Mouse (Mus musculus) c-Kit-positive CD71-negative TER-119-negative erythroid progenitor cells, embryonic 14.5 days (primary cell): ENCODE results near the gene Mical1.

Experiments used
- DNase-seq: peaks from one replicate; pipeline ENCODE4 v3.0.0-alpha.2; 2013; ENCODE audit warnings: low read depth

Mical1 gene

DNA sequence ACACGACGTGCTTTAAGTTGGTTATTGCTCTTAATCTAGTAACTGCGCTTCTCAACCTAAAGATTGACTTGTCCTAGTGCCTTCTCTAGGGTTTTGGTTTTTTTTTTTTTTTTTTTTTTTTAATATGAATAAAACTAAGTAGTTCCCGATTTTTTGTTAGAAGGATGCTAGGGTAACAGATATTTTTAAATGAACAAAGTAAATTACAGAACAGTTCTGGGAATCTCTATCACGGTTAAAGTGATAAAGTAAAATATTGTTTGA, 44.2 kb downstream of the Mical1 start:
- DNase-seq: no peak

DNA sequence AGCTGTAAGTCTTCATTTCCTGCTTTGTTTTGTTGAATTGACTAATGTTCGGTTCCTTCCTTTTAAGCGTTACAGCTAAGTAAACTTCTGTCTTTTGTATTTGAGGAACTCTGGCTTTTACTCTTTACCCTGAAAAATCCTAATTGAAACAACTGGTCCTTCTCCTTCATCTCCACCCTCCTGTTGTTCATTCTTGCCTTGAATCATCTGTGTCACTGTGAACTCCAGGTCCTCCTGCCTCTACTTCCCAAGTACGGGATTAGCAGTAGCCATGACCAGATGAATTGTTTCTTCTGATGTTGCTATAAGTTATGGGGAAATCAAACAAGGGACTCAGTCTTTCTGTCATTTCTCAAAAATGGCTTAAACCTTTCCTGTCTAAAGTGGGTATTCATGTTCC, 47.3 kb downstream of the Mical1 start:
- no peak for DNase-seq

DNA sequence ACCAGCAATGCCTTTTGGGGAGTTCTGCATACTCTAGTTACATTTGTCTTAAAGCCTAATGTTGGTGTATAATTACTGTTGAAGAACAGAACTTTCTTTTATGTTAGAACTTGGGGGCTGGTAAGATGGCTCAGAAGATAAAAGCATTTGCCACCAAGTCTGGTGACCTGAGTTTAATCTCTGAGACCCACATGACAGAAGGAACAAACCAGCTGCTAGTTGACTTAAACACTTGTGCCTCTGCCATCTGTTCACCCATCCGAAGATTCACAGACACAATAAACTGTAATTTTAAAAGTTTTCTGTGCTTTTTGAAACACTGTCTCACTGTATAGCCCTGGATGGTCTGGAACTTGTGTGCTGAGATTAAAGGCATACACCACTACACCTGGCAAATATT, 49.6 kb downstream of the Mical1 start:
- DNase-seq: no peak

DNA sequence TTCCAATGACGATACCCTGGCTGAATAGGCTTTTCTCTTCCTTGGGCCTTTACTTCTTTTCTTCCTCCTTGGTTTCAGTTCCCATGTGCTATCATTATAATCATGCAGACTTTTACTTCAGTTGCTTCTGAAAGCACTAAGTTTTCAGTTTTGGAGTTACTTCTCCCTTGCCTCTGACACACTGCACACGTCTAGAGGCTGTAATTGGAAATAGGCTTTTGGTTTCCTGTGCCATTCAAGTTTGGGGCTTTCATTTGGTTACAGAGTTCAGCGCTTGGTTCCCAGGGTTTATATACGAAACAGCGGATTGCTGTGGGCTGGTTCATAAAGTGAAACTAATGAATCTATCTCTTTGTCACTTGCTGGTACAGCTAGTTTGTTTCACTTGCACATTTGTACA, 53.9 kb downstream of the Mical1 start:
- DNase-seq: no peak

DNA sequence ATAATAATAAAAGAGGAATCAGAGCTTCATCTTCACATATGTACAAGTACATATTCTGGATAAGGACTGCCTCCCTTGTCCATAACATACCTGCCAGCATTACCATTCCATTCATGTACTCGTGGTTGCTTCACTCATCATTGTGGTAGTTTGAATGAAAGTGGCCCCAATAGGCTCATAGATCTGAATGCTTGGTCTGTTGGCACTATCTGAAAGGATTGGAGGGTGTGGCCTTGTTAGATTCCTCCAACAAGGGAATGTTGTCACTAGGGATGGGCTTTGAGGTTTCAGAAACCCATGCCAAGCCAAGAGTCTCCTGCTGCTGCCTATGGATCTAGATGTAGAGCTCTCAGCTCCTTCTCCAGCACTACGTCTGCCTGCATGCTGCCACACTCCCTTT, 59.9 kb downstream of the Mical1 start:
- no peak for DNase-seq
